Mouse (Mus musculus) forebrain, embryonic 16.5 days (tissue): ENCODE measurements around the gene Rftn1. TPM values are rescaled to one million over a fixed set of nuclear protein-coding genes. Genes with fewer than 3 reads are reported as not detected.

Experiments
- ATAC-seq: fragments of 200-750 bp; cut with Nextera tagmentation; 2 replicates; pipeline ENCODE4 v1.8.0; 2017; ENCODE audit warnings: mild to moderate bottlenecking, moderate library complexity
- H3K27ac ChIP-seq: fragments of 300-500 bp; sonication (generic); 2 replicates; pipeline ENCODE4 v1.5.1; 2014; ENCODE audit warnings: low read length, control low read depth
- H3K27me3 ChIP-seq: fragments of 300-500 bp; sonication (generic); replicated peaks from 2 replicates; pipeline ENCODE4 v1.6.1; 2014; ENCODE audit warnings: low read length; ENCODE audit not compliant: control insufficient read depth, insufficient read depth
- H3K36me3 ChIP-seq: fragments of 300-500 bp; sonication (generic); 2 replicates; pipeline ENCODE4 v1.6.1; 2014; ENCODE audit not compliant: control insufficient read depth, insufficient read depth
- H3K4me1 ChIP-seq: fragments of 300-500 bp; sonication (generic); replicated peaks from 2 replicates; pipeline ENCODE4 v1.6.1; 2014; ENCODE audit warnings: low read length; ENCODE audit not compliant: control insufficient read depth, insufficient read depth
- H3K4me2 ChIP-seq: fragments of 300-500 bp; sonication (generic); 2 replicates; pipeline ENCODE4 v1.6.1; 2014; ENCODE audit warnings: mild to moderate bottlenecking, low read length, control low read depth
- H3K4me3 ChIP-seq: fragments of 300-500 bp; sonication (generic); replicated peaks from 2 replicates; pipeline ENCODE4 v1.5.1; 2014; ENCODE audit warnings: mild to moderate bottlenecking, low read length, control low read depth
- H3K9ac ChIP-seq: fragments of 300-500 bp; sonication (generic); replicated peaks from 2 replicates; pipeline ENCODE4 v1.6.1; 2014; ENCODE audit warnings: low read depth, low read length, control low read depth
- H3K9me3 ChIP-seq: fragments of 300-500 bp; sonication (generic); 2 replicates; pipeline ENCODE4 v1.6.1; 2016; ENCODE audit warnings: low read length; ENCODE audit not compliant: control insufficient read depth
- WGBS: fragments of 180-500 bp; shearing (Covaris S2); extraction: QIAGEN DNeasy Blood & Tissue Kit; methylation state at CpG from one replicate; pipeline ENCODE4 v1.1.7; 2014; 5-methylcytosine and 5-hydroxymethylcytosine counted together
- polyA plus RNA-seq: library from polyadenylated mRNA; unstranded; fragments of >200 nt; fragmentation: Nextera tagmentation; extraction: Ambion mirVana; gene quantifications from 2 replicates; pipeline ENCODE4 v1.2.1, GENCODE M21; 2015

Rftn1 gene
- polyA plus RNA-seq, 1 experiment from 2014 or later = 24.6 TPM

GRCm38 (mm10) chr17:50183300-50183699, 7.2 kb downstream of the Rftn1 start:
- Histone ChIP-seq H3K4me3 (no peak overlapping the region), H3K4me2 (no peak overlapping the region), H3K4me1 (peaks cover 10% of the 10 kb centered on the region; the same call in 1 of the 2 replicates), H3K27me3 (no peaks in the 10 kb centered on the region), H3K27ac (no peak overlapping the region), H3K36me3 (no peaks in the 10 kb centered on the region), H3K9ac (no peak overlapping the region), H3K9me3 (no peaks in the 10 kb centered on the region)
- 84% methylated on average over 4 of the region's 4 CpGs for WGBS
- ATAC-seq = no peak

DNA sequence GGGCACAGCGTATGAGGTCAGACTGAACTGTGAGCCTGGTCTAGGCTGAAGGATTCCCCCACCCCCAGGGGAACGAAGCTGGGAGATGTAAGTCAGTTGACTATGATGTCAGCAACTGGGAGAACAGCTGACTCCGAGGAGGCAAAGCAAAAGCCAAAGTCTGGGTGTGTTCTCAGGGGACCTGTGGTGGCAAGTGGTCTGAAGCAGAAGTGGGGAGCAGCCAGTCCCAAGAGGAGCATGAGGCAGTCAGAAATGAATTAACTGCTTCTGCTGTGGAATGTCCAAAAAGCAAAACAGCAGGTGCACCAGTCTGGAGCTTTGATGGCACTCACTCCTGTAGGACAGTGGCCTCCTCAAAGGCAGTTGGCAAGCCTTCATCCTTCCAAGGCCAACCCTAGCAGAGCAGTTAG, 7.9 kb downstream of the Rftn1 start:
- H3K27me3 ChIP-seq = no peaks in the 10 kb centered on the region
- 81% methylated on average over 3 of the region's 3 CpGs for WGBS
- no peaks in the 10 kb centered on the region for H3K36me3 ChIP-seq
- no peak overlapping the region for H3K4me2 ChIP-seq
- no peak for ATAC-seq
- H3K4me3 ChIP-seq = no peak overlapping the region
- H3K9ac ChIP-seq = no peak overlapping the region
- H3K27ac ChIP-seq = no peak overlapping the region
- H3K9me3 ChIP-seq = peaks cover 4% of the 10 kb centered on the region
- H3K4me1 ChIP-seq = peaks cover 10% of the 10 kb centered on the region; the same call in 1 of the 2 replicates

- Histone ChIP-seq H3K27ac (no peak overlapping the region), H3K9ac (no peak overlapping the region), H3K9me3 (peaks cover 4% of the 10 kb centered on the region), H3K4me3 (no peak overlapping the region), H3K27me3 (no peaks in the 10 kb centered on the region), H3K4me1 (peaks cover 10% of the 10 kb centered on the region; the same call in 1 of the 2 replicates), H3K4me2 (no peak overlapping the region), H3K36me3 (no peaks in the 10 kb centered on the region)
- no peak for ATAC-seq
- WGBS = 92% methylated on average over 4 of the region's 4 CpGs
Observed at GRCm38 (mm10) chr17:50180899-50181570, 9.4 kb downstream of the Rftn1 start.

DNA sequence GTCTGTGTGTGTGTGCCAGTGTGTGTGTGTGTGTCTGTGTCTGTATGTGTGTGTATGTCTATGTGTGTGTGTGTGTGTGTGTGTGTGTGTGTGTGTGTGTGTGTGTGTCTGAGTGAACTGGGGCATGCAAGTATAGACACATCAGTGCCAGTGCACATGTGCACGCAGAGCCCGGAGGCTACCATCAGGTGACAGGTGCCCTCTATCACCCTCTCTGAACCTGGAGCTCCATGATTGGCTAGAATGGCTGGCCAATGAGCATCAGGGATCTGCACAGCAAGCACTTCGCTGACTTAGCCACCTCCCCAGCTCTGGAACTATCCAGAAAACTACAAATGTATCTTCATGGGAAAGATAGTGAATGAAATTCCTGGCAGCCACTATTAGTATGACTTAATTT, 16.7 kb downstream of the Rftn1 start:
- no peak overlapping the region for H3K9ac ChIP-seq
- WGBS = 94% methylated on average over 3 of the region's 3 CpGs
- H3K36me3 ChIP-seq = no peaks in the 10 kb centered on the region
- H3K9me3 ChIP-seq = peaks cover 4% of the 10 kb centered on the region
- no peak overlapping the region for H3K4me2 ChIP-seq
- H3K27ac ChIP-seq = no peak overlapping the region
- no peak for ATAC-seq
- peaks cover 19% of the 10 kb centered on the region for H3K4me1 ChIP-seq
- no peaks in the 10 kb centered on the region for H3K27me3 ChIP-seq
- no peak overlapping the region for H3K4me3 ChIP-seq

DNA sequence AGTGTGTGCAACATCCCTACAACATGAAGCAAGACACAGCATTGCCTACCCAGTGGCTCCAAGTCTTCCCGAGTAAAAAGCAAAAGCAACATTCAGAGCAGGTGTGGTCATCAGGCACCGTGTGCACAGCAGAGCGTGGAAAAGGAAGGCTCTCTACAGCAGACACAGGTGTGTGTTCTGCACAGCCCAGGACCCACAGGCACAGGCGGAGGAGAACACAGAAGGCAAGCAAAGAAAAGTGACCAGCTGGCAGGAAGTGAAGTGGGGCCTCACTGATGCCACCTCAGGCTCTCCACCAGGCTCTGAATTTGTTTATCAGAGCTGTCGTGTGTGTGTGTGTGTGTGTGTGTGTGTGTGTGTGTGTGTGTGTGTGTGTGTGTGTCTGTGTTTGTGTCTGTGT, 17.1 kb downstream of the Rftn1 start:
- peaks cover 4% of the 10 kb centered on the region for H3K9me3 ChIP-seq
- H3K27ac ChIP-seq = no peak overlapping the region
- no peak overlapping the region for H3K4me3 ChIP-seq
- no peak overlapping the region for H3K4me2 ChIP-seq
- H3K27me3 ChIP-seq = no peaks in the 10 kb centered on the region
- no peak for ATAC-seq
- H3K36me3 ChIP-seq = no peaks in the 10 kb centered on the region
- WGBS = 92% methylated on average over 5 of the region's 5 CpGs
- H3K9ac ChIP-seq = no peak overlapping the region
- H3K4me1 ChIP-seq = peaks cover 19% of the 10 kb centered on the region

- Histone ChIP-seq H3K9me3 (peaks cover 2% of the 10 kb centered on the region), H3K36me3 (peaks cover 3% of the 10 kb centered on the region; the same call in 1 of the 2 replicates), H3K4me1 (peaks cover 19% of the 10 kb centered on the region), H3K27me3 (no peaks in the 10 kb centered on the region), H3K27ac (no peak overlapping the region), H3K4me2 (no peak overlapping the region), H3K4me3 (no peak overlapping the region), H3K9ac (no peak overlapping the region)
- no peak for ATAC-seq
- WGBS = 89% methylated on average over 6 of the region's 6 CpGs
Observed at GRCm38 (mm10) chr17:50172795-50173194, 17.7 kb downstream of the Rftn1 start.

- H3K9me3 ChIP-seq = no peaks in the 10 kb centered on the region
- WGBS = 68% methylated on average over 6 of the region's 6 CpGs
- no peak for ATAC-seq
- no peak overlapping the region for H3K4me3 ChIP-seq
- H3K27ac ChIP-seq = no peak overlapping the region
- H3K27me3 ChIP-seq = no peaks in the 10 kb centered on the region
- H3K4me2 ChIP-seq = no peak overlapping the region
- no peak overlapping the region for H3K9ac ChIP-seq
- H3K36me3 ChIP-seq = peaks cover 3% of the 10 kb centered on the region; the same call in 1 of the 2 replicates
- H3K4me1 ChIP-seq = peaks cover 19% of the 10 kb centered on the region
Observed at GRCm38 (mm10) chr17:50170935-50171545, 19.4 kb downstream of the Rftn1 start.

DNA sequence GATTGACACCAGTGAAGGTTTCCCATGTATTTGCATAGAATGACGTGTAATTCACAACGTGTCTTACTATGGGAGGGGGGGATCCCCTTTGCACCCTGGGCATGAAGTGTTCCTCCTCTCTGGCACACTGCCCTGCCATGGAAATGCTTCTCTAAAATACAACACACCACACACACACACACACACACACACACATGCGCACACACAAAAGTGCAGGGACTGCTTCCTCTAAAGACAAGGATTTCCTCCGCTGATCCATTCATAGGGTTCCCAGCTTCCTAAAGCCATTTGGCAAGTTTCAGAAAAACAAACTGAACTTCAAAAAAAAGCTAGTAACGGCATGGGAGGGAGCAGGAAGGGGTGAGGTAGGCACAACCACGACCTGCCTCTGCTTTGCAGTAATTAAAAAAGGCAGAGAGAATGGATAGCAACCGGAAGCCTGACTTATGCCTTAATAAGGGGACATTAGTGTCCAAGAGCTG, 20.5 kb downstream of the Rftn1 start:
- H3K27me3 ChIP-seq = no peaks in the 10 kb centered on the region
- peaks cover 7% of the 10 kb centered on the region for H3K9me3 ChIP-seq
- peaks cover 3% of the 10 kb centered on the region; the same call in 1 of the 2 replicates for H3K36me3 ChIP-seq
- H3K9ac ChIP-seq = no peak overlapping the region
- H3K27ac ChIP-seq = no peak overlapping the region
- H3K4me2 ChIP-seq = no peak overlapping the region
- peaks cover 19% of the 10 kb centered on the region for H3K4me1 ChIP-seq
- 44% methylated on average over 7 of the region's 7 CpGs for WGBS
- no peak overlapping the region for H3K4me3 ChIP-seq
- ATAC-seq = 0 out of 2 replicates have a peak, but pooled peaks have one; percentile 26

DNA sequence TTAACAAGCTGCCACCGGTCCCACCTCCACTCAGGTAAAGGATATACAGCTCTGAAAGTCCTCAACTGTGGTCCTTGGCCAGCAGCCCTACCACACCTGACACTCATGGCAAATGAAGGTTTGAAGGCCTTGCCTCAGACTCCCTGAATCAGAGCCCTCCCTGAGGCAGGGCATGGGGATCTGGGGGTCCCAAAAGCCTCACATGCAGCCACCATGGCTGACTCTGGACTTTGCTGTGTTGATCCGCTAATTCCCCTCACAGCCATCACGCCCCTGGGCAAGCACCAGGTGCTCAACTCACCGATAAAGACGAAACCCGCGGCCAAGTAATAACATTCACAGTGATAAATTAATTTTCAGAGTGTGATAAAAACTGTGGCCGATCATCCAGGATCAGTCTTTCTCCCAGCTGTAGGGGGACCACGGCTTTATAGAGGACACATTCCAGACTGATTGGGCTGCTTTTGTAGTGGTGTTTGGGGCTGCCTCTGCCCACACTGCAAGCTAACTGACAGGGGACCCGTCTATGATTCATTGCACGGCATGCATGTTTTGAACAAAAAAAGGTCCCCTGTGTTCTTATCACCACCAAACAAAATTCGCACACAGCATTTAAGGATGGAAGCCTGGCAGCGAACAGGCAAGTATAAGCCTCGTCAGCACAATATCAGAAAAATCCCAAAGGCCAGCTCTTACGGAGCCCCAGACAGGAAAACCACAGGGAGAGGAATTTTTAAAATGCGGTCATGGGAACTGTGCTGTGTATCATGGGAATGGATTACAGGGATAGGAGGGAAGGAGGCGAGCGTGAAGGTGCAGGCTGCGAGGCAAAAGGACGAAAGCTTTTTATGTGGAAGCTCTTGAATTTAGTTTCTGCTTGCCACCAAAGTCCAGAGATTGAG, 29.3 kb downstream of the Rftn1 start:
- no peaks in the 10 kb centered on the region for H3K36me3 ChIP-seq
- H3K4me3 ChIP-seq = no peak overlapping the region
- peaks cover 15% of the 10 kb centered on the region for H3K9me3 ChIP-seq
- WGBS = 78% methylated on average over 20 of the region's 20 CpGs
- no peak for ATAC-seq
- H3K27ac ChIP-seq = no peak overlapping the region
- no peak overlapping the region for H3K4me2 ChIP-seq
- H3K4me1 ChIP-seq = no peaks in the 10 kb centered on the region
- H3K9ac ChIP-seq = no peak overlapping the region
- no peaks in the 10 kb centered on the region for H3K27me3 ChIP-seq
